Comparison of ENCODE assay signal across 9 mouse cellular contexts in genomic region chr4:138272011-138272997, GRCm38 (mm10). TPM values are rescaled to one million over a fixed set of nuclear protein-coding genes. Genes with fewer than 3 reads are reported as not detected.
DNase-seq lines count a peak whose midpoint lies in the region; ATAC-seq and TF ChIP-seq lines count a peak whose summit lies in the region.
"Had no signal": no experiment of that assay in that cellular context is flagged by ENCODE, and none has a peak within 500 bp of the region (broad histone marks: within the 10 kb centered on the region; RNA-seq: fewer than 3 reads in every experiment).

No protein-coding gene starts in this region.

- H3K4me3 ChIP-seq in kidney, embryonic 15.5 days (replicated peaks), result no peak overlapping the region
- no peak overlapping the region for H3K4me3 ChIP-seq in kidney, adult 2 months (ENCODE audit: insufficient read depth, low read depth, low read length)
- H3K4me3 ChIP-seq in intestine, embryonic 16.5 days (ENCODE audit: low read length), result no peak overlapping the region

- H3K4me1 ChIP-seq in kidney, embryonic 15.5 days, result no peaks in the 10 kb centered on the region
- no peaks in the 10 kb centered on the region for H3K4me1 ChIP-seq in kidney, adult 2 months (ENCODE audit: control insufficient read depth, insufficient read depth, low read length)
- H3K4me1 ChIP-seq in intestine, embryonic 16.5 days (ENCODE audit: control insufficient read depth, insufficient read depth, low read length), result no peaks in the 10 kb centered on the region

- DNase-seq in kidney, adult 2 months, result no peak
- peak; percentile 43 to 71 for DNase-seq in lung, postnatal 4 days
- no peak for DNase-seq in cerebellum, adult 18-20 months
- no peak for DNase-seq in cerebellum, adult 9-11 months
- no peak for DNase-seq in adrenal gland, postnatal 10 days

- H3K9ac ChIP-seq in kidney, embryonic 15.5 days, result no peak overlapping the region
- no peak overlapping the region for H3K9ac ChIP-seq in intestine, embryonic 16.5 days (ENCODE audit: low read depth, low read length)

- H3K9me3 ChIP-seq in kidney, embryonic 15.5 days (replicated peaks), result no peaks in the 10 kb centered on the region
- H3K9me3 ChIP-seq in intestine, embryonic 16.5 days (ENCODE audit: control insufficient read depth, low read length), result no peaks in the 10 kb centered on the region; the same call in 1 of the 2 replicates

- TF ChIP-seq CTCF in kidney, adult 2 months (conservative IDR thresholded peaks at IDR 0.05; ENCODE audit: insufficient read depth, insufficient read length, low read depth, low read length), result no peak

- no peak overlapping the region for H3K4me2 ChIP-seq in kidney, embryonic 15.5 days
- no peak overlapping the region for H3K4me2 ChIP-seq in intestine, embryonic 16.5 days (ENCODE audit: low read depth, low read length)

- ATAC-seq in kidney, embryonic 15.5 days (replicated peaks; ENCODE audit: low FRiP score), result 0 out of 2 replicates have a peak, but pooled peaks have one; percentile 46
- ATAC-seq in frontal cortex, adult (ENCODE audit: low TSS enrichment), result peak; percentile 79
- ATAC-seq in intestine, embryonic 16.5 days, result peak; percentile 68
- ATAC-seq: Patski had no signal

- no peak overlapping the region for H3K27ac ChIP-seq in kidney, embryonic 15.5 days
- no peak overlapping the region for H3K27ac ChIP-seq in kidney, adult 2 months (ENCODE audit: insufficient read depth, low read depth, low read length)
- H3K27ac ChIP-seq in intestine, embryonic 16.5 days (ENCODE audit: low read length), result no peak overlapping the region

- WGBS in kidney, embryonic 15.5 days, result 64% methylated on average over 14 of the region's 14 CpGs
- 55% methylated on average over 14 of the region's 14 CpGs for WGBS in kidney, adult 2 months
- WGBS in intestine, embryonic 16.5 days, result 61% methylated on average over 14 of the region's 14 CpGs

- H3K27me3 ChIP-seq in kidney, embryonic 15.5 days, result peaks cover 3% of the 10 kb centered on the region; the same call in 1 of the 2 replicates
- no peaks in the 10 kb centered on the region for H3K27me3 ChIP-seq in kidney, adult 2 months (replicated peaks; ENCODE audit: control insufficient read depth, insufficient read depth, low read length)
- H3K27me3 ChIP-seq in intestine, embryonic 16.5 days (replicated peaks; ENCODE audit: control insufficient read depth, insufficient read depth, low read length), result no peaks in the 10 kb centered on the region
- H3K27me3 ChIP-seq: Patski had no signal

- no peaks in the 10 kb centered on the region for H3K36me3 ChIP-seq in kidney, embryonic 15.5 days
- H3K36me3 ChIP-seq in kidney, adult 2 months (ENCODE audit: control insufficient read depth, insufficient read depth, low read length), result no peaks in the 10 kb centered on the region
- no peaks in the 10 kb centered on the region for H3K36me3 ChIP-seq in intestine, embryonic 16.5 days (ENCODE audit: control insufficient read depth, insufficient read depth, low read length)

- TF ChIP-seq POLR2A in kidney, adult 2 months (IDR thresholded peaks at IDR 0.05; ENCODE audit: low read depth, low read length), result no peak

RNA-seq across cellular contexts. Expression of gene Kif17, which starts 22.1 kb away (rescaled TPM):
- polyA plus RNA-seq in kidney, embryonic 15.5 days (2015; fragmentation: Nextera tagmentation; extraction: Ambion mirVana), result 1.6 and 2.0 TPM in 2 replicates
- 0.48 and 0.64 TPM in 2 replicates for polyA plus RNA-seq in kidney, adult 2 months (2012; rRNA removed)
- 1.0 and 1.3 TPM in 2 replicates for polyA plus RNA-seq in intestine, embryonic 16.5 days (2015; fragmentation: Nextera tagmentation; extraction: Ambion mirVana)
- 1 to 10 TPM; 3.1 to 3.5 TPM for total RNA-seq in adrenal gland, postnatal 10 days (2021)

RNA-seq across cellular contexts. Expression of gene Sh2d5, which starts 22.1 kb away (rescaled TPM):
- 0.42 and 0.77 TPM in 2 replicates for polyA plus RNA-seq in kidney, embryonic 15.5 days (2015; fragmentation: Nextera tagmentation; extraction: Ambion mirVana)
- polyA plus RNA-seq in kidney, adult 2 months (2012; rRNA removed), result 0.23 and 0.29 TPM in 2 replicates
- polyA plus RNA-seq in intestine, embryonic 16.5 days (2015; fragmentation: Nextera tagmentation; extraction: Ambion mirVana), result 0.50 and 0.54 TPM in 2 replicates
- 1 to 10 TPM; 1.2 to 1.6 TPM for total RNA-seq in adrenal gland, postnatal 10 days (2021)

RNA-seq across cellular contexts. Expression of gene Ddost, which starts 32.2 kb away (rescaled TPM):
- polyA plus RNA-seq in kidney, embryonic 15.5 days (2015; fragmentation: Nextera tagmentation; extraction: Ambion mirVana), result 365 and 386 TPM in 2 replicates
- polyA plus RNA-seq in kidney, adult 2 months (2012; rRNA removed), result 157 and 169 TPM in 2 replicates
- 415 and 427 TPM in 2 replicates for polyA plus RNA-seq in intestine, embryonic 16.5 days (2015; fragmentation: Nextera tagmentation; extraction: Ambion mirVana)
- 100 to 1,000 TPM; 118 to 129 TPM for total RNA-seq in adrenal gland, postnatal 10 days (2021)

RNA-seq across cellular contexts. Expression of gene Pink1, which starts 53.8 kb away (rescaled TPM):
- 47.5 and 50.3 TPM in 2 replicates for polyA plus RNA-seq in kidney, embryonic 15.5 days (2015; fragmentation: Nextera tagmentation; extraction: Ambion mirVana)
- polyA plus RNA-seq in kidney, adult 2 months (2012; rRNA removed), result 226 and 272 TPM in 2 replicates
- polyA plus RNA-seq in intestine, embryonic 16.5 days (2015; fragmentation: Nextera tagmentation; extraction: Ambion mirVana), result 30.7 and 38.9 TPM in 2 replicates
- 100 to 1,000 TPM; 171 to 188 TPM for total RNA-seq in adrenal gland, postnatal 10 days (2021)

RNA-seq across cellular contexts. Expression of gene Hp1bp3, which starts 56.2 kb away (rescaled TPM):
- polyA plus RNA-seq in kidney, embryonic 15.5 days (2015; fragmentation: Nextera tagmentation; extraction: Ambion mirVana), result 155 and 161 TPM in 2 replicates
- 53.1 and 59.5 TPM in 2 replicates for polyA plus RNA-seq in kidney, adult 2 months (2012; rRNA removed)
- polyA plus RNA-seq in intestine, embryonic 16.5 days (2015; fragmentation: Nextera tagmentation; extraction: Ambion mirVana), result 108 and 113 TPM in 2 replicates
- total RNA-seq in adrenal gland, postnatal 10 days (2021), result 100 to 1,000 TPM; 153 to 170 TPM

Comparison
In these comparisons a context has a peak if more than half of its experiments do, and no peak if none do; other contexts are left out.
1. DNase-seq: peak in lung, postnatal 4 days (2 of 2); none in kidney, adult 2 months (single experiment), cerebellum, adult 18-20 months (0 of 2), cerebellum, adult 9-11 months (single experiment) and adrenal gland, postnatal 10 days (single experiment).
2. Peak in every context shown above with its lines, with median percentiles within 50 percentile points of each other: ATAC-seq.